Mouse (Mus musculus) hindlimb bud, embryonic 11.5 days (tissue): ENCODE results near the gene Adgrd1.

Experiments used
- DNase-seq: peaks from one replicate; pipeline ENCODE4 v3.0.0-alpha.2; 2012; ENCODE audit warnings: low read depth, low spot score; ENCODE audit errors: extremely low spot score

Adgrd1 gene

DNA sequence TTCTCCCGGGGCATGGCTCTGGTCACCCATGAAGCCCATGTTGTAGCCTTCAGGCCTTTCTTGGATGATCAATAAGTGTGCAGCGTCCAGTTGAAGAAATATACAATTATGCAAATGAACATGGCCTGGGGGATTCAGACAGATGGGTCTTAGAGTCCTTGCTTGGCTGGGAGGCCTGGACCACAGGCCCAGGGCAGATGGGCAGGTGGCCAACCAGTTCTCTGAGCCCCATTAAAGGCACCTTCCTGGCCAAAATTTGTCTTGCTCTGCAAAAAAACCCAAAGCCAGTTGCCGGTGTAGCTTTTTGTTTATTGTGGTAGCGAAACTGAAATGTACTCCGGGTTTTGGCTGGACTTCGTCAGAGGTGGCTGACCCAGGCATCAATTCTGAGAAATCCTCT, 92.5 kb downstream of the Adgrd1 start:
- DNase-seq: no peak

DNA sequence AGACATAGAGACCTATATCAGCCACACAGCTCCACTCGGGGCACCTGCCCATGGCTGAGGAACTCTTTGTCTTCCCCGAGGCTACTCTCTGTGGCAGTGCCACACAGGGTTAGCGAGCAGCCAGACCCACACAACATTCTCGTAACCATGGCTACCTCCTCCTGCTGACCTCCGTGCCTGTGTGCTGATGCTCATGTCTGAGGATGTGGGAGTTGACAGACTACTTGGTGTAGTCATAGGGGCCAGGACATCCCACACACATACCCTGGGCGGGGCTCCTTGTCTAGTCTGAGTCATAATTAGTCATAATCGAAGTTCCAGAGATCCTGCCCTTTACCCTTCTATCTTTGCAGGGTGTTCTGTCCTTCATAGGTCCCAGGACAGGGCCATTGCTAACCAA, 93.5 kb downstream of the Adgrd1 start:
- no peak for DNase-seq

DNA sequence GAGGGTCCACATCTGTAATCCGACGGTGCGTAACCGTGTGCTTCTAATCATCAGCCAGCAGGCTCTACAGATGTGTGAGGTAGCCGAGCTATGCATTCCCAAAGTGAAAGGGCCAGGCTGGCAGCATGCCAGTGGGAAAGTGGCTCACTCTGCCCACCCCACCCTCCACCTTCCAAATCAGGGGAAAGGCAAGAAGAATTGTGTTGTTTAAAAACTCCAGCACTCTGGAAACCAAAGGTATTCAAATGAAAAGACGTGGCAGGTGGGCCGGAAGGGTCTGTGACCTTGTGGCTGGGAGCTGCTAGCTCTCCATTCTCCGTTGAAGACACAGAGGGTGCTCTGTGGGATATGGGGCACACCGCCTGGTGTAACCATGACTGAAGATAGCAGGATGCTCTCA, 100.0 kb downstream of the Adgrd1 start:
- no peak for DNase-seq

DNA sequence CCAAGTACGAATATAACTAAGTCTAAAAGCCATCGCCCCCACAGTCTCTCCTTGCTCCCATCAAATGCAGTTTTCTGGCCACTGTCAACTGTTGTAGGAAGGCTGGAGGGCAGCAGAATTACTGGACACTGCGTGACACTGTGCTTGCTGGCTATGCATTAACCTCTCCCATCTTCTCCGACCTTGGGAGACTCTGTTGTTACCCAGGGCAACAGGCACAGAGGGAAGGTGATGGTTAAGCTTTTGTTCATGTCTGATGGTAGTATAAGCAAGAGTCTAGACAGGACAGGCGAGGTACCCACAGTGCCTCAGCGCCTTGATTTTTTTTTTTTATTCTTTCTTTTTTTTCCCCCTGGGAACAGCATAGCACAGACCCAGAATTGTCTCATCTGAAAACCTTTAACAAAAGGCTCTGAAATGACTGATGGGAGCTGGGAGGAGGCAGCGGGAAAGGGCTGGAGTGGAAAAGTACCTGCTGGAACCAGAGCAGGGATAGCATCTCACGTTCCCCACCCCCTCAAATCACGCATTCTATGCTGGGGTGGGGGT, 100.5 kb downstream of the Adgrd1 start:
- DNase-seq: no peak

GRCm38 (mm10) chr5:129200132-129200531, 103.6 kb downstream of the Adgrd1 start:
- no peak for DNase-seq

- no peak for DNase-seq
Measured at GRCm38 (mm10) chr5:129208279-129208678, 111.7 kb downstream of the Adgrd1 start.

- no peak for DNase-seq
Measured at GRCm38 (mm10) chr5:129208845-129209244, 112.3 kb downstream of the Adgrd1 start.

DNA sequence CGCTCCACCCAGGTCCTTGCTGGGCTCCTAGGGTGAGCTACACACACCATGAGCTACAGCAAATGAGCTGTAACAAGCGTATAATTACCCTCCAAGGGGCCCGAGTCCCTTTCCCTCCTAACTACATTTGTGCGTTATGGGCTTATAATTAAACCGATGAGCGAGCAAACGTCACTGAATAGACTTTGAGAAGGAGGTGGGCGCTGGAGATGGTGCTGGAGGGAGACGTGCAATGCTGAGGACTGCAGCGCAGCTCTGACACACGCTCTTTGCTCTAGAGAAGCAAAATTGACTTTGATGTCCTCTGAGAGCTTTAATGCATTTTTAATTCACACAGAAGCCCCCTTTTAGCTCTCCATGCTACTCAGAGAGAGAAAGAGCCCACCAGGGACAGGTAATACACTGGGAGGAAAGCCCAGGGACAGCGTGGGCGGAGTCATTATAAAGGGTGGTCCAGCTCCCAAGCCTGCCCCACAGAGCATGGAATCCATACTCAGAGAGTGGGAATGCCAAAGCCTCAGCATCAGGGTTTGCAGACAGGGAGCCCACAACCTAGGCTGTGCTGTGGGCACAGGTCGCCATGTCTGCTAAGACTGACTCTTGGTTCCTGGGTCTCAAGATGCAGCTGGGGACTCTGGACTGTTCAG, 115.0 kb downstream of the Adgrd1 start:
- DNase-seq: no peak

GRCm38 (mm10) chr5:129214023-129214422, 117.5 kb downstream of the Adgrd1 start:
- DNase-seq: no peak

DNA sequence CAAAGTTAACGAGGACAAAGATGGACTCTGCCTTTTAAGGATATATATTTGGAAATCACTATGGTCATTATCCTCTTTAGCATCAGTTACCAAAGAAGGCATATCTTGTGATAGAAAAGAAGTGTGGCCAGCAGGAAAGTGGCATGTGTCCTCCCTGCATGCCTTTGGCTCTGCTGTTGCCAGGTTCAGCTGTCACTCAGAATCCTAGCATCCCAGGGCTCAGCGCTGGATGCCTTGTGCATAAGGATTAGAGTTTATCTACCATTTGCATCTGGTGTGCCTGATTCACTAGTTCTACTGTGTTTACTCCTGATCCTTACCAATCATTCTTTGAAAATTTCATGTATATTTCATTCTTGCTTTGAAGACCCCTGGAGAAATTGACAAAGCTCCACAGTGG, 119.5 kb downstream of the Adgrd1 start:
- no peak for DNase-seq

DNA sequence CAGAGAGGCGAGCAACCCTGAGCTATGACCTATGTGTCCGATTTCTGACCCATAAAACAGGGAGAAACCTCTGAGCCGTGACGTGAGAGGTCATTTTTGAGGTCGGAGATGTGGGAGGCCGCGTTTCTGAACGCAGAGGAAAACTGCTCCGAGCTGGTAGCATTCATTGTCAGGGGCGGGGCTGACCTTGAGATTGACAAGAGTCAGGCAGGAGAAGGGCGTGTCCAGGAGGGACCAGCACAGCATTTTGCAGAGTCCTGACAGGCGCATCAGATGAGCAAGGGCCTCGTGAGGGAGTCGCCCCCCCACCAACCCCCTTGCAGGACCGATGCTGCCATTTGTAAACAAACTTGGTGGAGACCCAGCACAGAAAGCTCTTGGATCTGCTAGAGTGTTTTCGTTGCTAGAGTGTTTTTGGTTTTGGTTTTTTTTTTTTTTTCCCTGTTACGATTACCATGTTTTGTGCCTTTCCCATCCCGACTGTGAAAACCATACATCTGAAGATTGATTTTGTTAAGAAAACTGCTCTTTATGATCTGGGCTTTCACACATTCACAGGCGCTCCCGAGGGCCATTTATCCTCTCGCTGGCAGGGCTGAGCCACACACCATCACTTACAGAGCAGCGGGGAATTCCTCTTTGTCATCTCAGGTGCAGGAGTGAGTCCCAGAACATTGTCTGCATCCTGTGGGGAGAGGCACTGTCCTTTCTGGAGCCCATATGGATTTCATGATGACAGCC, 121.1 kb downstream of the Adgrd1 start:
- no peak for DNase-seq

DNA sequence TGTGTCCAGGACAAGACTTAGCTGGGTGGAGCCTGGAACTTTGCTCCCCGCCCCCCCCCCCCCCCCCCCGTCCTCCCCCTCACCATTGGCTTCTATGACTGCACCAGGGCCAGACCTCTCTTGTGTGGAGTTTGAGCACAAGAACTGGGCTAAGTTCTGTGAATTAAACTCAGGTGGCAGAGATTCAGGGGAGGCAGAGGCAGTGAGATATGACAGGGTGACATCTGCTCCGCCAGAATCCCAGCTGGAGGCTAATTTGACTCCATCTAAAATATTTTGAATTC, 121.6 kb downstream of the Adgrd1 start:
- no peak for DNase-seq

GRCm38 (mm10) chr5:129218537-129218981, 122.0 kb downstream of the Adgrd1 start:
- no peak for DNase-seq

DNA sequence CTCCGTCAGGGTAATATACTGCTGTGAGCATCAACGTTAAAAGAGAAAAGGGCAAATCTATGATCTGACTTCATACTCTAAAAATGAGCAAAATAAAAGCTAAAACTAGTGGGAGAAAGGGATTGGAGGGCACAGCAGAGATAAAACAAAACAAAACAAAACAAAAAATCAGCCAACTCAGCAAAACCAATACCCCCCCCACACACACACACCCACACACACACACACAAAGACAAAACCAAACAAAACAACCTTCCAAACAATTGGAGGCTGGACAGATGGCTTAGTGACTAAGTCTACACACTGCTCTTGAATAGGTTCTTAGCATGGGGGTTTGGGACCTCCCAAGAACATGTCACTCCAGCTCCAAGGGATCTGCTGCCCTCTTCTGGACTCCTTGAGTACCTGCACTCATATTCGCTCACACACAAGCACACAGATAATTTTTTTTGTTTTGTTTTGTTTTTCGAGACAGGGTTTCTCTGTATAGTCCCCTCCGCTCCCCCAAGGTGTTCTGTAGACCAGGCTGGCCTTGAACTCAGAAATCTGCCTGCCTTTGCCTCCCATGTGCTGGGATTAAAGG, 122.7 kb downstream of the Adgrd1 start:
- no peak for DNase-seq

GRCm38 (mm10) chr5:129225810-129226450, 129.4 kb downstream of the Adgrd1 start:
- DNase-seq: no peak

GRCm38 (mm10) chr5:129228171-129228570, 131.6 kb downstream of the Adgrd1 start:
- DNase-seq: no peak

DNA sequence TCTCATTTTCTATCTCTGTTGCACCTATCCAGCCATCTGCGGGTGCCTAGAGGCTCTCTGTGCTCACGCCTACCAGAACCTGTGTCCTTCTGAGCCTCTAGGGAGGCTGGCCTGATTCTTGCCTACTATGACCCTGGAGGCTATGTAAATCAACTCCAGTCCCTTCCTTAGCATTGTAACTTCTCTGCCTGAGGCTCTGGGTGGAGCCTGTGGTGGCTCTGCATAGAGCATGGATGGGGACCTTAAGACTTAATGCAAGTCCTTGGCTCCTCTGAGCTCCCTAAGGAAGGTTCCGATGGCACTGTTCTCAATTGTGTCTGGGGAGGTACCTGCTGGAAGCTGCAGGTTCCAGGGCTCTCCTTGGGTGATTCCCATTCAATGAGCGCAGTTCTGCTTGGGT, 136.8 kb downstream of the Adgrd1 start:
- DNase-seq: no peak

- no peak for DNase-seq
Measured at GRCm38 (mm10) chr5:129233881-129234432, 137.4 kb downstream of the Adgrd1 start.

DNA sequence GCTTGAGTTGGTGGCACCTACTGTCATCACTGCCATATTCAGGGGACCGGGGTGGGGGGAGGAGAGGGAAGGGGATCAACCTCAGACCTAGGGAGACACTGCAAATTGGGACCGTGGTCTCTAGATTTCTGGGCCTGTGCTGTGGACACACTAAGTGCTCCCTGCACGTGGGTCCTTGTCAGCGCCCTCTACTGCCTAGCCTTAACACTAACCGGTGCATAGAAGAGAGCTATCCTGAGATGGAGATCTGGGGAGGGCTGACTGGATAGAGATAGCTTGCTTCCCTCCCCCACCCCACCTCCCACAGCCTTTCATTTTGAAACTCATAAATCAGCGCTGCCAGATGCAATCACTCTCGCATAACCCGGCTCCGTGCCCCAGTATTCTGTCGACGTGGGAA, 139.8 kb downstream of the Adgrd1 start:
- no peak for DNase-seq

GRCm38 (mm10) chr5:129241865-129242264, 145.3 kb downstream of the Adgrd1 start:
- DNase-seq: no peak

GRCm38 (mm10) chr5:129242265-129242664, 145.7 kb downstream of the Adgrd1 start:
- no peak for DNase-seq
